Mouse (Mus musculus): ENCODE measurements around the gene Lrmp.

- TF ChIP-seq EP300 (optimal IDR thresholded peaks at IDR 0.05) (no peak), CTCF (IDR thresholded peaks at IDR 0.05; ENCODE audit: low read depth) (no peak)
Measured at GRCm38 (mm10) chr6:145224246-145224645, 108.8 kb downstream of the Lrmp start.

All from stomach, postnatal 0 days (tissue).